Mouse (Mus musculus): ENCODE data around the gene C7.
"Not testable (repeated sequence)": the region's sequence is repeated elsewhere in the genome, so short reads cannot be mapped to it uniquely, and the experiment has no call there.

Gene C7

DNA sequence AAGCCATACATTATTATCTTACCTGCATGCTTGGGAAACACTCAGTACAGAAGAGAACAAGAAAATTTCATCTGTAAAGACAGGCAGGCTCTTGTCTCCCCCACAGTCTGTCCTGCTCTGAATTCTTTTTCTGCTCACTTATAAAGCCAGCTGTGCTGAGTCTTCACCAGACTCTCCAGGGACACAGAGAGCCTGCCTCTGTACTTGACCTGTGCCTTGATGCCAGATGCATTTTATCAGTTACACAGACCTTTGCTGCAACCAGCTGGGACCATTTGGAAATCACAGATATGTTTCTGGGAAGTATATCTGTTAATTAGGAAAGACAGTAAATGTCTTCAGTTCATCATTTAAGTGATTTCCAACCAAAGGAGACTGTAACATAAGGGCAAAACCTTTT, at the start of gene C7:
Gene C7 (minus strand): TSS at position 106 of the 400 bp plus-strand sequence.
- DNase-seq = no peak

DNA sequence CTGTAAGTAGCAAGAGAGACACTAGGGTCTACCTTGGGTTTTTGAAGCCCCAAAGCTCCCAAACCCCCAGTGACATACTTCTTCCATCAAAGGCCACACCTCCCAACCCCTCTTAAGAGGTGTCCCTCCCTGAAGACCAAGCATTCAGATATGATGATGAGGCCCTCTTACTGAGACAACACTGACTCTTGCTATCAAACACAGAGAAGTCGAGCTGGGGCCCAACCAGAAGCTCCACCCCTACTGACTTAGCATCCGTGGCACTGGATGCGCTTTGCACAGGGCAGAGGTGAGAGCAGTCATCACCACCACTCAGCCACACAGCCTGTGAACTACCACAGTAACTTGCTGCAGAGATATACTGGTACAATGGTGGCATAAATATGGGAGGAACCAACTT, 49.1 kb upstream of the C7 start:
- no peak for DNase-seq

DNA sequence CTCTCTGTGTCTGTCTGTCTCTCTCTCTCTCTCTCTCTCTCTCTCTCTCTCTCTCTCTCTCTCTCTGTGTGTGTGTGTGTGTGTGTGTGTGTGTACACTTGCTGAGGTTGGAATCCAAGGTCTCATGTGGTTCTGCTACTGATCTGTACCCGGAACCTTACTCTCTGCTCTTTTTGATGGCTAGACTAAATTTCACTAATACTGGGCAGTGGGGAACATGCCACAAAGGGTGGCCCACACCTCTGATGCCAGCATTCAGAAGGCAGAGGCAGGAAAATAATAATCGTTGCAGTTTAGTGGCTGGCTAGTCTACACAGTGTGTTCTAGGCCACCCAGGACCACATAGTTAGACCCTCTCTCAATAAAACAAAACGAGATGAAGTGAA, 45.1 kb upstream of the C7 start:
- peak; percentile 15 to 24 for DNase-seq

DNA sequence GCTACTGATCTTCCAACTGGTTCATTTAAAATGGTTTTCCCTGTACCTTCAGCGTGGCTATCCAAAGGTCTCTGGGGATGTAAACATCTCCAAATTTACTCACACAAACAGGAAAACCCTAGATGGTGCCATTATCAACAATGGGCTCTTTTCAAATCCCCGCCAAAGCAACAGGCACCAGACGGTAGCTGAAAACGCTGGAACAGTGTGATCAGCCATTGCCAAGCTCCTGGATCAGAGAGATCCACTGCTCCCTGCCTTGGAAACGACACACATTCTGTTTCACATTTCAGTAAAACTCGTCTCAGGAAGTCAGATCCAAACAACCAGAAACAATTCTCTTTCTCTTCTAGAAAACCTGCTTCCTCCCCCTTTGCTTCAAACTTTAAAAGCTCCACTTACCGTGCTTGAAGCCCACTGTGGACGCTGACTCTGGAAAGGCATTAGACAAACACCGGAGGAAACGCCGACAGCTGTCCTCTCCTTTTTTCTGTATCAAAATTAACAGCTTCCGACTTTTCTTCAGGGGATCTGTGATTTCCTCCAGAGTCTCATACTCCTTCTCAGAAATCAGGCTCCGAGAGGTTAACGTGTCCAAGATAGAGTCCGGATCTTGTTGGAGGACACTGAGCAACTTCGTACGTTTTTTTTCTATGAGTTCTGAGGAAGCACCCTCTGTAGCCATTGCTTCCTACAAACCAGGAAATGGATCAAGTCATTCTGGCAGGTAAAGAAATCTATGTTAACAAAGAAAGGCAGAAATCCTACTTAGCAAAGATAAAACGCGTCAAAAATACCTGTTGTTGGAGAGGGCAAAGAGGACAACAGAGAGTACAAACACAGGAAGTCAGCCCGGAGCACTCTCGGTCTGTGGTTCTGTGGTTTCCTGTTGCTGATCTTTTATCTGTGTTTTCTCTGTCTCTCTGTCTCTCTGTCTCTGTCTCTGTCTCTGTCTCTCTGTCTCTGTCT, 44.4 kb upstream of the C7 start, which contains the start of gene Card6:
Gene Card6 (minus strand): TSS at position 854 of the 969 bp plus-strand sequence.
- peak; percentile 66 to 71 for DNase-seq

DNA sequence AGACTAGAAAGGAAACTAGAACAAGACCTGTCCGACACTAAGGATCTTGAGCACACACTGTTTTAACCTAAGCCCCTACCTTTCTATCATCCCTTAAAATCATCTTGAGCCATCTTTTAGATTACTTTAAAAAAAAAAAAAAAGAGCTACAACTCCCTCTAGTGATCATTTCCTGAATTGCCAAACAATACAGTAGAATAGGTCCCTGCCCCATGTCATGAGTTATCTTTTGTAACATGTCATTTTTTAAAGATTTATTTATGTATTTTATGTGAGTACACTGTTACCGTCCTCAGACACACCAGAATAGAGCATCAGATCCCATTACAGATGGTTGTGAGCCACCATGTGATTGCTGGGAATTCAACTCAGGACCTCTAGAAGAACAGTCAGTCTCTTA, 42.8 kb upstream of the C7 start:
- DNase-seq = peak; percentile 26 to 40

DNA sequence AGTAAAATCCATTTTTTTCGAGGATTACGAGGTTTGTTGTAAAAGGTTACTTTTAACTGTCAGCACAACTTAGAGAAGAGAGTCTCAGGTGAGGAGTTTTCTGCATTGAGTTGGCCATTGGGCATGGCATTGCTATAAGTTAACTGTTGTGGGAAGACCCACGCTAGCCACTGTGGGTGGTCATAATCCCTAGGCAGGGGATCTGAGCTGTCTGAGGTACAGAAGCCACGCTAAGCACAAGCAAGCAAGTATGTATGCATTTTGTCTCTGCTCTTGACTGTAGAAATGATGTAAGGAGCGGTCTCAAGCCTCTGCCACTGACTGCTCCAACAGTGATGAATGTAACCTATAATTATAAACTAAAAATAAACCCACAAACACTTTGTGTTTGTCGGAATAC, 42.4 kb upstream of the C7 start:
- no peak for DNase-seq

DNA sequence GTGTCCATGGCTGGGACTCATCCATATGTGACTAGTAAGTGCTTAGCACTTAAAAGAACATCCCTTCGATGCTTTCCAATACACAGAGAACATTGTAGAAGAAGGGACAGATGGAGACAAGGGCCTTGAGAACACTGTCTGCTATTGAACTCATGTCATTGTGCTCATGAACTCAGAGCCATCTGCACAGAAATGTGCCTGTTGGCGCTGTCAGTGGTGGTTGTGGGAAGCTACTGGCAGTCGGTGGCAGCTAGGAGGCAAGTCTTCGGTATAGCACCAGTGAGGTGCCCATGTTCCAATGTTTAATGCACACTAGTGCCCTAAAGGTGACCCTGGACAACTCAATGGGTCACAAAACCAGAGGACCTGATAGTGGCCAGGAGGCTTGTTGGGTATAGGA, 38.8 kb upstream of the C7 start:
- no peak for DNase-seq

DNA sequence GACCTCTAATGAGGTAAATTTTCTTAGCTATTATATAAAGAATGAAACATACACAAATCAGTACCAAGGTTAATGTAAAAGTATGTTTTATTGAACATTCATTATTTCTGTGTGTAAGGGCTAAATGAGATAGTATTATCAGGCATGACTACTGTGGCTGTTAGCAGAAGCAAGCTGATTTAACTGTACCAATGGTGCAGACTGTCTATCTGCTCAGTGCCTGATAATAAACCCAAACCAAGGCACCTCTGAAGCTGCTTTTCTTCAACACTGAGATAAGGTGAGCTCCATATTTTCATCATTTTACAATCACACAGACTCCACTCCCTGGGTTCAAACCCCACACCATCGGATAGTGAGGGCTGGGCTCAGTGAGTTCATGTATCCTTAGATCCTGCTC, 33.8 kb upstream of the C7 start:
- no peak for DNase-seq

DNA sequence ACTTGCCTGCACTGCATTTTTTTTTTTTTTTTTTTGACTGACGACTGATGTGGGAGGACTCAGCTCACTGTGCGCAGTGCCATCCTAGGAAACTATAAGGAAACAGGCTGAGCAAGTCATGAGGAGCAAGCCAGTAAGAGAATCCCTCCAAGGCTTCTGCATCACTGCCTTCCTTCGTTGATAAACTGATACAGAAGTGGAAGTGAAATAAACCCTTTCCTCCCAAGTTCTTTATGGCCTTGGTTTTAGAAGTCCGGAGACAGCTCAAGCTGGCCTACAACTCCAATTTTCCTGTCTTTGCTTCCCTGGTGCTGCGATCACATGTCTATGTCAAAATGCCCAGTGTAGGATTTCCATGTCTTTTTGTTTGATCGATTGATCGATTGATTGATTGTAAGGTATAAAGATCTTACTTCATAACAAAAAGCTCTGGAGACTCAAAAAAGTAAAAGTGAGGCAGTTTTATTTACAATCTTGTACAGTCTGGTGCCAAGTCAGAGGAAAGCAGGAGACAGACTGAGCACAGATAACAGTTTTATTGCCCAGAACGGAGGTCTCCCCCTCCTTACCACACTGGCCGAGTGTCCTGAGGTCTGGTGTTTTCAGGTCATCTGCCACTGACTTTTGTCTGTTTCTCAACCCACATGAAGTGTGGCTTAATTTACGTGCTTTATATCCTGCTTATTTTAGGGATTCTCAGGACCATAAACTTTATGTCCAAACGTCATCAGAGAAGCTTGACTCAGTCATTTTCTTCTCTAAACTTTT, 32.2 kb upstream of the C7 start:
- no peak for DNase-seq

DNA sequence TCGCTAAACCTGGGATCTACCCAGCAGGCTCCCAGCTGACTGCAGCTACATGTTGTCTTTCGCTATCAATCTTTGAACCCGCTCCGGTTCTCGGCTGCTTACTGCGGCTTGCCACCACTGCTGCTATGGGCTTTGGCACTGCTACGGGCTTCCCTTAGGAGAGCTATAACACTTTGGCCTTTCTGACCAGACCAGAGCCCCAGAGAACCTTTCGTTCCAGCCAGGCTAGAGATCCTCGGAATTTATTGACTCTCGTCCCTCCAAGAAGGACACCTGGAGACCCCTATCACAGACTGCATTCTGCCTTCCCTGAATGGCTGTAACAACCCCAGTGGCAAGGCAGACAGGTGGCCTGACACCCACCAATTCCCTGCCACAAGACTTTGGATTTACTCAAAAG, 26.6 kb upstream of the C7 start:
- DNase-seq = no peak

DNA sequence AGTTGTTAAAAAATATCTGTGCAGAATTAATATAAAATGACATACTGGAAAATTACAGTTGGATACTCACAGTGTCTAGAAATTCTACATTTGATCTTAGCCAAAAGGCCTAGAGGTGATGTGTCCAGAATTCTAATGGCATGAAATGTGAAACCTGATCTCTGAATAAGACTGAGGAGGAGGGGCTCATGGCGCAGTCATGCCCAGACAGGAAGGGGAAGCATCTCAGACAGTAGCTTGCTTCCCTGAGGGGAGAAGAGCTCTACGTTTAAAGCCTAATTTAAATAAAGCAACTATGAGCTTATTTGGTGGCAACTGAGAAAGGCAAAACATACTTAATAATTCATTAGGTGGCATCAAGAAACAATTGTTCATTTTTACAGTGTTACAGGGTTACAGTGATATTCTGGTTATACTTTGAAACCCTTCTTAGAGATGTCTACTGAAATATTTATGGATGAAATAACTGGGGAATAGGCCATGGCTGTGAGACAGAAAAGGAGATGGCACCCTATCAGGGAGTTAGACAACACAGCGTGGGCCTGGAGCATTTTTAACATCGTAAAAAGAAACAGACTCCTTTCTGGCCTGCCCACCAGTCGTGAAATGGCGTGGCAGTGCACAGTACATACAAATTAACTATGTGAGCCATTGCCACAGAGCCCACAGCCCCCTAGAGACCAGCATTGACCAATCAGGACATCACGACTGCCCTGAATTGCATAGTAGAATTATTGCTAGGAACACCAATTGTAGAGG, 25.5 kb upstream of the C7 start:
- no peak for DNase-seq

DNA sequence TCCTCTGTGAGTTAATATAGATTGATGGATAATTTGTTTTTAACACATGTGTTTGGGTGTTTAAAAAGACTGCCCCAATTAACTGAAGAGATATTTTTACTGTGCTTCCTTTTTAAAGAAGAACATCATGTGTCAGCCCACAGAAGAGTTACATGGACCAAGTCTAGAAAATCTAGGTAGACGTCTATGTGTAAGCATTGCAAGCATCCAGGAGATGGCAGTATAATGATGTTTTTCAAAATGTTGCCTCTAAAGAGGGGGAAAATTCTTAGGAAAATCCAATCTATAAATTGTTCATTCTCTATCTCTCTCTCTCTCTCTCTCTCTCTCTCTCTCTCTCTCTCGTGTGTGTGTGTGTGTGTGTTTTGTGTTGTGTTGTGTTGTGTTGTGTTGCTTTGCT, 22.6 kb upstream of the C7 start:
- no peak for DNase-seq

DNA sequence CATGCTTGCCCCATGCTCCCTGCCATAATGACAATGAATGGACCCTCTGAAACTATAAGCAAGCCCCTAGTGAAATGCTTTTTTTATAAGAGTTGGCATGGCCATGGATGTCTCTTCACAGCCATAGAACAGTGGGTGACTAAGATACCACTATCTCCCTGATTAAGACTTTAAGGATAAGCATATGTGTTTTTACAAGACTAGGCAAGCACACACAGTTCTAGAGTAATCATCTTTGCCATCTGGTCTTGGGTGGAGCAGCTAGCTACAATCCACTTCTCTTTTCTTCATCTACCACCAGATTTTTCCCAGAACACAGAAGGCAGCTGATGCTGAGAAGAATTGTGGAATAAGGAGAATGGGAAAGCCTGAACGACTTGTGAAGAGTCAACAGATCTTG, 17.7 kb upstream of the C7 start:
- no peak for DNase-seq

DNA sequence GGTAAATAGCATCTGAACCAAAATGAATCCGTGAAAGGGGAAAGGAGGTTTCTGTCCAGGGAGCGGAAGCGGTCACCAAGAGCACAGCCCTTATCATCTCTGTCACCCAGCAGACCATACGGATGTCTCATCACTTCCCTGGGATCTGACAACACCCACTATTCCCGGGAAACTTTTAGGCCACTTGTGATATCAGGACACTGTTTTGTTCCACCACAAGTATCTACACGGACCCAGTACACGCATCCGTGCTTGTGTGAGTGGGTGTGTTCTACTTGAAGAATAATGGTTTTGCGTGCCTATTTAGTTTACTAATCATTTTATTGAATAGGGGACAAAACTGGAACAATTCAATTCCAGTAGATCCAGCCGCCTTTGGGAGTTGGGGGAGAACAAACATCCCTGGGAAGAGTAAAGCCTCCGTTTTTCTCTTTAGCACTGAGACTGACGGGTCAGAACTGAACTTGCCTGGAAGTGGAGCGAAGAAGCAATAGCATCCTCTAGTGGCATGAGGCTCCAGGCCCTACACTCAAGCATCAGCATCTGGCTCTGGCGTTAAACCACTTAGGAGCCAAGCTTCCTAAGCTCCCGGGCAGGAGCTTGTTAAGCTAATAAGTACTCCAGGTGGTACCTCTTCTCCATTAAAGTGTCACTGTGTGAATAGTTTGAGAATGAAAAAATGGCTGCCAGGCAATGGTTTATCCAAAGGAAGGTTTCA, 5.4 kb upstream of the C7 start:
- DNase-seq = no peak

DNA sequence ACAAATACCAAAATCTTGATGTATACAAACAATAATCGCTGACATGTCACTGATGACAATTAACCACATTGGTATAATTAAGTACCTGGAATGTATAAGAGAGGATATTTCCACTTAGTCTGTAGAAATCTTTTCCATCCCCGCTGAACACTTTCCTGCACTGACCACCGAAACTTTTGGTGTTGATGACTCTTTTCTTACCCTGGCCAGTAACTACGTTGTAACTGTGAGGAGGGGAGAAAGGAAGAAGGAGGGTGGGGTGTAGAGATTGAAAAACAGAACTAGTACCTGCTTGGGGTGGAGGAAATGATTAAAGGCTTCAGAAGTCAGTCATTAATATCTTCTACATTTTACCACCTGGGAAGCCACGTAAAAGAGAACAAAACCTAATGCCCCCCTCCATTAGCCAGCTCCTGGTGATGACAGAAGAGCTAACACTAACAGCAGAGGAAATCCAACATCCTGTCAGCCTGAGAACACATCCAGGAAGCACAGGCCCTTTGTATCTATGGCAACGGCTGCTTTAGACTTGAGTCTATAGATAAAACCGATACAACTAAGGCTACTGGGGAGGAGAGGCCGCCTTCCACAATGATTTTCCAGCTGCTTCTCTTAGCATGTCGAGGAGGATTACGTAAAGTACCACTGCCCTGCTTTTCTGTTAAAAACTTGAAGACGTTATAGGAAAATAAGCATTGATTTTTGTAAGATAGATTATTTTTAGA, 17.8 kb downstream of the C7 start:
- DNase-seq = no peak

DNA sequence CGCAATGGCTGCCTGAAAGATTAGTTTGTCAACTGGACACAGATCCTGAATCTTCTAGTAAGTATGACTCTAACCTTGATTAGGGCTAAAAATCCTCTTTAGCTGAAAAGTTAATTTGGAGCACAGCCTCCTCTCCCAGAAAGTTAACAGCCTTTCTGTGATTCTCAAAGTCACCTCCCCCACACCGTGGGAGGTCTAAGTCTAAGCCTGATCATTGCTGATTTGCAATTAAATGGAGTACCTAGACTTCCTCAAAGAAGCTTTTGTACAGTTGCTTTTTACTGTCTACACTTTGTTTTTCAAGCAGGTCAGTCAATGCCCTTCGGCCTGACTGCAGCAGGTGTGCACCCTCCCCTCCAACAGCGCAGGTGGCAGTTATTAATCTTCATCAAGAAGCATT, 34.3 kb downstream of the C7 start:
- DNase-seq = no peak

DNA sequence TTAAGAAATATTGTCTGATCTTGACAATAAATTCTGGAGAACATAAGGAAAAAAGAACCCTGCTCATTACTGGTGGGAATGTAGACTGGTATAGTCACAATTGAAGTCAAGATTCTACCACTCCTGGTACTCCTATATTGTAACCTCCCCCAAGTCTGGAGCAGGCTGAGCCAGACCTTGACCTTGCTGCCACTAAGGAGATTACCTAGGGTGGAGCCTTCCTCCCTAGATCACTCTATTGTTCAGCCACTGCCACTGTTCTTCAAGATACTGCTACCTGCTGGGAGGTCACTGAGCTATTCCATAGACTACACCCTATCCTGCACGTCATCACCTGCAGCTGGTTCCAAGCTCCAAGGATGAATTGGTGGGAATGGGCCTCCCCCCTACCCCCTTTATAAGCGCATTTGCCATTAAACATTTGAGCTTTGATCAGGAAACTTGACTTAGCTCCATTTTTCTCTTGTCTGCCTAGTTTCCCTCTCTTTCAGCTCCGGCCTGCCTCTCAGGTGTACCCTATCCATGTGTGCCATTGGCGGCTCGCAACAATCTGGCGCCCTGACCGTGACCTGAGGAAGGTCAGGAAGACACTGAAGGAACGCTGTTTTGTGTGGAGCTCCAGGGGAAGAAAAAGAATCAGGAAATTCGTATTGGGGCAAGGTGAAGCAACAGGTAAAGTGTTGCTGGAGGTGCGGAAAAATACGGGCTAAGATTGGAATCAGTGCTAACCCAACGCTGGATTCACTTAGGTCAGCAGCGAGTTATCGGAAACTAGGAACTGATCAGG, 39.9 kb downstream of the C7 start:
- not testable (repeated sequence) for DNase-seq

DNA sequence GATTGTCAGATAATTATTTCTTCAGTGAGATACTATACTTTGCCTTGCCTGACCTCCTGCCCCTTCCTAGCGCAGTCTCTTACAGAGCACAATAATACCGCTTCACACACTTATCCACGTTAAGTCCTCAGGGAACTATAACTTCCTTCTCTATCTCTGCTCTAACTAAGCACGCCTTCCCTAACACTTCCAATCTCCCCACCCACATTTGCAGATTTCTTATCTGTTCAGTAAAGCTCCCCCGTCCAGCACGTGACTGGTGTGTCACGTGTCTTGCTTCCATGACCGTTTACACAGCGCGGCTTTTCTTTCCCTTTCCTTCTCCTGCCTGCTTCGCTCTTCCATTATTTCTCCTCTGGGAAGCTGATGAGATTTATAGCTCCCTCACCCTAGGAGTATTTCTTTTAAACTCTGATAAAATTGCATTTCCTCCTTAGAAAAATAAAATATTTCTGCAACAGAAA, 53.9 kb downstream of the C7 start:
- no peak for DNase-seq

DNA sequence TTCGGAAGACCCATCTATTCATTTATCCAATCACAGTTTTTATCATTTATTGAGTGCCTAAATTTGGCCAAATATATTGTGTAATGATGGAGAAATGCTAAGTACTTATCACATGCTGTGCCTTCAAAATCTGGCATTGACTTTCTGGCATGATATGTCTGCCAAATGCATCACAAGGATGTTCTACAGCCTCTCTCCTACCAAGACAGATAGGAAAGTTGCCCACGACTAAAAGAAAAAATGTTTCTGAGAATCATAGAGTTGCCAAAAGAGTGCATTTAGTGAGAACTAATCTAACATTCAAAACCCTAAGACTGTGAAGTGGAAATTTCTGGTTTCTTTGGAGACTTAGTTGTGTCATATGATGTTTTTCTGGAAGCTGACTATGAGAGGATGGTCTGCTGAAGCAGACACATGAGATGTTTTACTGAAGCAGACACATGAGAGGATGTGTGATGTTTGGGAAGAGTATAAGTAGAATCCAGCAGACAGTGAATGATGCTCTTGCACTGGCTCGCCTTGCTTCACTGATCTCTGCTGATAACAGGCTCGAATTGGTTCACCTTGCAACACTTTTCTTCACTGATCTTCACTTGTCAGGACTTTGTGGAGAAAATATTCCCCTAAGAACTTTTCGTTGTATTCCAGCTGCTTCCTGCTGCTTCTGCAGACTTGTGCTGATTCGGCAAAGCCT, 59.9 kb downstream of the C7 start:
- DNase-seq = no peak

DNA sequence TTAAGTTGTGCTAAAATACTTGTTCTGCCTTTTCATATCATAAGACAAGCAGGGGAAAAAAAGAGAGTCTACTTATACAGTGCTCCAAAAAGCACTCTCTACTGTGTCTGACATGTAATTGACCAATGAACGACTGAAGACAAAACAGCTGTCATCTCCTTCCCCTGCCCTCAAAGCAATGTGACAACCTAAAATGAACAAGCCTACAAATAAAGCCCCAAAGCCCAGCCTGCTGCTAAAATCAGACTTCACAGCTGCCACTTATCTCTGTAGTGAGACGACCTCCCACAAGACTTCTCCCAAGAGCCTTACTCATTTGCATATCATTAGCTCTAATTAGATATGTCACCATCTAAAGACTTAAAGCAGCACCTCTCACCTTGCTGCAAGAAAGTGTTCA, 60.6 kb downstream of the C7 start:
- no peak for DNase-seq
